Mouse (Mus musculus) CH12.LX (cell line): ENCODE results near the gene Pusl1. TPM values are rescaled to one million over a fixed set of nuclear protein-coding genes. Genes with fewer than 3 reads are reported as not detected.

Experiments
- DNase-seq: peaks from one replicate; pipeline ENCODE4 v3.0.0-alpha.2; 2013; ENCODE audit errors: extremely low read depth
- H3K27ac ChIP-seq: 2 replicates; pipeline ENCODE4 v1.5.1; 2012; ENCODE audit warnings: low read depth, mild to moderate bottlenecking, control low read depth, moderate library complexity; ENCODE audit not compliant: insufficient read depth
- H3K27me3 ChIP-seq: replicated peaks from 2 replicates; pipeline ENCODE3; 2012; ENCODE audit warnings: inconsistent platforms
- H3K36me3 ChIP-seq, 2 experiments: replicated peaks in 1 of 2; 2 replicates each; pipeline versions ENCODE3 to v1.6.1; 2012; ENCODE audit warnings: inconsistent platforms in 1 of 2, low read length in 1 of 2, mild to moderate bottlenecking in 1 of 2, mixed read lengths in 1 of 2, moderate library complexity in 1 of 2; ENCODE audit not compliant: control insufficient read depth in 1 of 2, insufficient read depth in 1 of 2
- H3K4me1 ChIP-seq, 2 experiments: 2 replicates each; pipeline ENCODE4 v1.6.1; 2012; ENCODE audit warnings: inconsistent platforms in 1 of 2, moderate library complexity in 1 of 2; ENCODE audit not compliant: insufficient read depth in 2 of 2, control insufficient read depth in 1 of 2
- H3K4me2 ChIP-seq: 2 replicates; pipeline ENCODE4 v1.6.1; 2012; ENCODE audit warnings: low read depth, mild to moderate bottlenecking, control low read depth; ENCODE audit not compliant: poor library complexity, insufficient read depth, severe bottlenecking
- H3K4me3 ChIP-seq, 3 experiments: fragments of 150-350 bp in 1 of 3; sonication (generic) in 1 of 3; replicated peaks in 1 of 3; 2 replicates each; pipeline versions ENCODE3 to v1.5.1; 2011 to 2012; ENCODE audit warnings: low read depth in 2 of 3, low read length in 2 of 3, mild to moderate bottlenecking in 2 of 3, moderate library complexity in 2 of 3, control low read depth in 1 of 3, improper control_type of control experiment in 1 of 3, inconsistent platforms in 1 of 3, mixed read lengths in 1 of 3; ENCODE audit not compliant: poor library complexity in 1 of 3
- H3K79me2 ChIP-seq: replicated peaks from 2 replicates; pipeline ENCODE4 v1.6.1; 2012; ENCODE audit warnings: mild to moderate bottlenecking, moderate library complexity; ENCODE audit not compliant: control insufficient read depth, poor library complexity, insufficient read depth, severe bottlenecking; ENCODE audit errors: extremely low read depth
- H3K9ac ChIP-seq: 2 replicates; pipeline ENCODE4 v1.6.1; 2012; ENCODE audit warnings: low read depth, mild to moderate bottlenecking, control low read depth, moderate library complexity; ENCODE audit not compliant: insufficient read depth
- H3K9me3 ChIP-seq: replicated peaks from 2 replicates; pipeline ENCODE3; 2012; ENCODE audit warnings: low read length, inconsistent platforms, mixed read lengths
- CHD1 ChIP-seq: IDR thresholded peaks from 2 replicates; pipeline ENCODE4 v1.6.1; 2012; ENCODE audit warnings: low read depth, low read length, improper control_type of control experiment, inconsistent platforms
- CHD2 ChIP-seq: IDR thresholded peaks from 2 replicates; pipeline ENCODE4 v1.6.1; 2011; ENCODE audit warnings: low read length, improper control_type of control experiment
- CTCF ChIP-seq, 2 experiments: IDR thresholded peaks in 1 of 2; conservative IDR thresholded peaks in 1 of 2; 2 replicates each; pipeline ENCODE4 v1.5.1; 2011 to 2012; ENCODE audit warnings: low read depth in 2 of 2, low read length in 2 of 2, improper control_type of control experiment in 1 of 2, inconsistent platforms in 1 of 2, mild to moderate bottlenecking in 1 of 2, moderate library complexity in 1 of 2
- E2F4 ChIP-seq: IDR thresholded peaks from 2 replicates; pipeline ENCODE4 v1.6.1; 2011; ENCODE audit warnings: low read depth, low read length, improper control_type of control experiment; ENCODE audit not compliant: insufficient replicate concordance
- ELF1 ChIP-seq: IDR thresholded peaks from 2 replicates; pipeline ENCODE4 v1.6.1; 2014; ENCODE audit warnings: low read depth, mild to moderate bottlenecking, inconsistent platforms, low read length, improper control_type of control experiment
- EP300 ChIP-seq: IDR thresholded peaks from 2 replicates; pipeline ENCODE4 v1.6.1; 2011; ENCODE audit warnings: low read length, improper control_type of control experiment
- HCFC1 ChIP-seq: IDR thresholded peaks from 2 replicates; pipeline ENCODE4 v1.6.1; 2012; ENCODE audit warnings: low read depth, mild to moderate bottlenecking, inconsistent platforms, low read length, improper control_type of control experiment
- JUN ChIP-seq: IDR thresholded peaks from 2 replicates; pipeline ENCODE4 v1.6.1; 2011; ENCODE audit warnings: low read depth, mild to moderate bottlenecking, low read length, improper control_type of control experiment, moderate library complexity; ENCODE audit not compliant: insufficient read depth
- JUND ChIP-seq: conservative IDR thresholded peaks from 2 replicates; pipeline ENCODE4 v1.6.1; 2011; ENCODE audit warnings: low read depth, low read length, improper control_type of control experiment
- KAT2A ChIP-seq: IDR thresholded peaks from 2 replicates; pipeline ENCODE4 v1.6.1; 2012; ENCODE audit warnings: low read length, improper control_type of control experiment, inconsistent platforms; ENCODE audit not compliant: insufficient replicate concordance
- MAZ ChIP-seq: IDR thresholded peaks from 2 replicates; pipeline ENCODE4 v1.6.1; 2012; ENCODE audit warnings: low read depth, mild to moderate bottlenecking, inconsistent platforms, low read length, improper control_type of control experiment, moderate library complexity
- MEF2A ChIP-seq: IDR thresholded peaks from 2 replicates; pipeline ENCODE4 v1.6.1; 2014; ENCODE audit warnings: low read depth, mild to moderate bottlenecking, inconsistent platforms, low read length, improper control_type of control experiment, borderline replicate concordance
- MXI1 ChIP-seq: IDR thresholded peaks from 2 replicates; pipeline ENCODE4 v1.6.1; 2011; ENCODE audit warnings: mild to moderate bottlenecking, low read depth, low read length, improper control_type of control experiment
- MYC ChIP-seq: IDR thresholded peaks from 2 replicates; pipeline ENCODE4 v1.6.1; 2011; ENCODE audit warnings: low read depth, mild to moderate bottlenecking, improper control_type of control experiment, low read length
- NELFE ChIP-seq: IDR thresholded peaks from 2 replicates; pipeline ENCODE4 v1.6.1; 2011; ENCODE audit warnings: low read depth, low read length, improper control_type of control experiment
- NRF1 ChIP-seq: IDR thresholded peaks from 2 replicates; pipeline ENCODE4 v1.6.1; 2014; ENCODE audit warnings: low read depth, mild to moderate bottlenecking, inconsistent platforms, low read length, improper control_type of control experiment, moderate library complexity
- POLR2A ChIP-seq: IDR thresholded peaks from 2 replicates; pipeline ENCODE4 v1.6.1; 2011; ENCODE audit warnings: low read depth, mild to moderate bottlenecking, improper control_type of control experiment, low read length
- POLR2AphosphoS2 ChIP-seq: IDR thresholded peaks from 2 replicates; pipeline ENCODE4 v1.6.1; 2011; ENCODE audit warnings: low read depth, low read length, improper control_type of control experiment
- SIN3A ChIP-seq: IDR thresholded peaks from 2 replicates; pipeline ENCODE4 v1.6.1; 2012; ENCODE audit warnings: low read length, improper control_type of control experiment, inconsistent platforms
- TBP ChIP-seq: conservative IDR thresholded peaks from 2 replicates; pipeline ENCODE4 v1.6.1; 2011; ENCODE audit warnings: low read depth, low read length, improper control_type of control experiment
- TCF12 ChIP-seq: IDR thresholded peaks from 2 replicates; pipeline ENCODE4 v1.6.1; 2014; ENCODE audit warnings: low read depth, mild to moderate bottlenecking, inconsistent platforms, low read length, improper control_type of control experiment
- UBTF ChIP-seq: IDR thresholded peaks from 2 replicates; pipeline ENCODE4 v1.6.1; 2012; ENCODE audit warnings: low read depth, mild to moderate bottlenecking, inconsistent platforms, low read length, improper control_type of control experiment, moderate library complexity
- USF1 ChIP-seq: IDR thresholded peaks from 2 replicates; pipeline ENCODE4 v1.6.1; 2014; ENCODE audit warnings: low read depth, mild to moderate bottlenecking, inconsistent platforms, low read length, improper control_type of control experiment
- USF2 ChIP-seq: conservative IDR thresholded peaks from 2 replicates; pipeline ENCODE4 v1.6.1; 2011; ENCODE audit warnings: low read depth, low read length, improper control_type of control experiment
- ZKSCAN1 ChIP-seq: IDR thresholded peaks from 2 replicates; pipeline ENCODE4 v1.6.1; 2012; ENCODE audit warnings: low read depth, inconsistent platforms, low read length, improper control_type of control experiment, borderline replicate concordance
- ZMIZ1 ChIP-seq: IDR thresholded peaks from 2 replicates; pipeline ENCODE4 v1.6.1; 2012; ENCODE audit warnings: low read depth, mild to moderate bottlenecking, inconsistent platforms, low read length, improper control_type of control experiment
- ZNF384 ChIP-seq: IDR thresholded peaks from 2 replicates; pipeline ENCODE4 v1.6.1; 2012; ENCODE audit warnings: low read depth, low read length, improper control_type of control experiment, inconsistent platforms
- dilution Hi-C: fragments of 300-500 bp; cut with MboI; formaldehyde crosslinking; loops from 2 replicates; pipeline ENCODE4 v1.14.3; 2020; ENCODE audit warnings: low sequenced_read_pairs; ENCODE audit not compliant: extremely low pct_unique_long_range_greater_than_20kb, extremely low pct_ligation_motif_present
- in situ Hi-C: fragments of 300-500 bp; cut with MboI; formaldehyde crosslinking; loops from 3 replicates; pipeline ENCODE4 v1.14.3; 2019; ENCODE audit warnings: low sequenced_read_pairs, low pct_ligation_motif_present, low pct_unique_long_range_greater_than_20kb, mixed read lengths
- polyA plus RNA-seq: library from polyadenylated mRNA; unstranded; fragments of >175 nt; gene quantifications from 2 replicates; pipeline ENCODE4 v1.2.1, GENCODE M21; 2012; ENCODE audit warnings: low read depth; ENCODE audit not compliant: insufficient read length
- total RNA-seq, 2 experiments: library from RNA; depleted of rRNA; stranded (reverse); fragments of 300-350 nt in 1 of 2; fragments of >200 nt in 1 of 2; gene quantifications; 2 replicates each; pipeline ENCODE4 v1.2.3; 2012 to 2014

Gene Pusl1
- total and polyA plus RNA-seq, 3 experiments = 32.1 to 45.7 (median 37.5) TPM

GRCm38 (mm10) chr4:155839483-155839910, 52.1 kb downstream of the Pusl1 start, which contains the start of gene Mxra8:
Gene Mxra8 (plus strand): TSS chr4:155839680.
- Histone ChIP-seq H3K4me1 (peaks cover 18 to 28% of the 10 kb centered on the region in 2 experiments), H3K9me3 (peaks cover 3% of the 10 kb centered on the region), H3K27me3 (no peaks in the 10 kb centered on the region), H3K27ac (peak within 1 kb of the TSS; percentile 65), H3K4me2 (peak within 1 kb of the TSS; percentile 90), H3K4me3 (peak within 1 kb of the TSS; percentile 43 to 76 (median 68)), H3K36me3 (peaks cover 17 to 29% of the 10 kb centered on the region in 2 experiments), H3K79me2 (no peaks in the 10 kb centered on the region), H3K9ac (peak within 1 kb of the TSS; percentile 71)
- in situ Hi-C loops = loop anchor here (5.0 to 10.0 kb wide), 2 partner anchors 38 to 105 kb away; partner anchors contain the start of gene Ube2j2
- dilution Hi-C loops = no loop called here
- TF ChIP-seq POLR2AphosphoS2 (no peak), ZMIZ1 (peak; percentile 45; the same call in 1 of the 2 replicates), ELF1 (no peak; the same call in 1 of the 2 replicates), NELFE (peak; percentile 54; the same call in 1 of the 2 replicates), MYC (no peak), USF2 (no peak), EP300 (no peak), JUND (no peak), POLR2A (peak; percentile 61), TCF12 (no peak), NRF1 (peak; percentile 13; the same call in 1 of the 2 replicates), ZKSCAN1 (no peak), MAZ (peak; percentile 49; the same call in 1 of the 2 replicates), USF1 (no peak), KAT2A (0 out of 2 replicates have a peak, but pooled peaks have one; percentile 3), MEF2A (peak; percentile 16; the same call in 1 of the 2 replicates)
- DNase-seq = peak; percentile 61

- peak overlapping the region; percentile 71 for H3K9ac ChIP-seq
- H3K79me2 ChIP-seq = 0 out of 2 replicates have a peak, but pooled peaks cover under 1% of the 10 kb centered on the region
- peak overlapping the region; percentile 90 for H3K4me2 ChIP-seq
- H3K27ac ChIP-seq = peak overlapping the region; percentile 65
- dilution Hi-C loops = no loop called here
- H3K36me3 ChIP-seq = peaks cover 18 to 33% of the 10 kb centered on the region in 2 experiments
- peak overlapping the region in 1 of 3 experiments; percentile 5 for H3K4me3 ChIP-seq
- in situ Hi-C loops = loop anchor here (5.0 to 10.0 kb wide), 2 partner anchors 39 to 106 kb away; partner anchors contain the start of gene Ube2j2
- H3K9me3 ChIP-seq = peaks cover 3% of the 10 kb centered on the region
- TF ChIP-seq CHD1 (no peak), ZMIZ1 (no peak), ZNF384 (no peak), UBTF (no peak), MEF2A (no peak), SIN3A (no peak), NRF1 (no peak), HCFC1 (no peak), POLR2A (no peak), TBP (no peak), CHD2 (no peak), E2F4 (no peak), JUN (no peak), KAT2A (no peak), CTCF (conservative IDR thresholded peaks at IDR 0.05 in 1 of 2, IDR thresholded peaks at IDR 0.05 in 1 of 2; ENCODE audit: low read depth in 2 of 2, low read length in 2 of 2) (no peak), MXI1 (no peak), USF2 (no peak)
- TF ChIP-seq, all 38 proteins: peak for 0
- DNase-seq = no peak
- Histone ChIP-seq H3K4me1 (peaks cover 20 to 36% of the 10 kb centered on the region in 2 experiments), H3K27me3 (no peaks in the 10 kb centered on the region)
Observed at GRCm38 (mm10) chr4:155838187-155839153, 53.1 kb downstream of the Pusl1 start.
